Mouse (Mus musculus) erythroid progenitor cell, adult 5-6 weeks (primary cell): ENCODE data around the gene Sh3glb2. TPM values are rescaled to one million over a fixed set of nuclear protein-coding genes. Genes with fewer than 3 reads are reported as not detected.

Source experiments
- ATAC-seq: replicated peaks from 2 replicates; pipeline ENCODE4 v1.8.0; 2016; ENCODE audit warnings: moderate number of reproducible peaks, mild to moderate bottlenecking, moderate TSS enrichment, inconsistent platforms; ENCODE audit not compliant: poor library complexity, low FRiP score, severe bottlenecking
- total RNA-seq, 2 experiments: library from RNA; stranded (forward) in 1 of 2; stranded (reverse) in 1 of 2; fragments of 150-400 nt in 1 of 2; fragments of 186-747, 209-891 nt in 1 of 2; gene quantifications; 2 replicates each; pipeline versions ENCODE4 v1.2.3 to v1.2.4; 2015 to 2017; ENCODE audit warnings: low replicate concordance in 2 of 2

Sh3glb2 gene
- total RNA-seq, 2 experiments from 2014 or later = 5.4 to 8.4 TPM

- ATAC-seq = no peak
These were observed 13.0 kb downstream of the Sh3glb2 start for GRCm38 (mm10) chr2:30345971-30346676.

GRCm38 (mm10) chr2:30343601-30344137 lies 15.5 kb downstream of the Sh3glb2 start:
- ATAC-seq = no peak

GRCm38 (mm10) chr2:30342544-30342943 lies 16.6 kb downstream of the Sh3glb2 start:
- no peak for ATAC-seq

- ATAC-seq = no peak
These were observed 17.1 kb downstream of the Sh3glb2 start for GRCm38 (mm10) chr2:30342061-30342460.

GRCm38 (mm10) chr2:30337179-30337578 lies 22.0 kb downstream of the Sh3glb2 start:
- no peak for ATAC-seq

GRCm38 (mm10) chr2:30336174-30336915 lies 22.8 kb downstream of the Sh3glb2 start:
- no peak for ATAC-seq

GRCm38 (mm10) chr2:30335324-30335723 lies 23.8 kb downstream of the Sh3glb2 start:
- ATAC-seq = no peak

GRCm38 (mm10) chr2:30328791-30329190 lies 30.3 kb downstream of the Sh3glb2 start:
- ATAC-seq = no peak

GRCm38 (mm10) chr2:30327276-30327675 lies 31.9 kb downstream of the Sh3glb2 start:
- no peak for ATAC-seq

GRCm38 (mm10) chr2:30325296-30325695 lies 33.8 kb downstream of the Sh3glb2 start:
- ATAC-seq = no peak

GRCm38 (mm10) chr2:30323111-30323510 lies 36.0 kb downstream of the Sh3glb2 start:
- ATAC-seq = no peak

- no peak for ATAC-seq
These were observed 39.9 kb downstream of the Sh3glb2 start for GRCm38 (mm10) chr2:30319260-30319659.

- ATAC-seq = no peak
These were observed 42.2 kb downstream of the Sh3glb2 start for GRCm38 (mm10) chr2:30316955-30317354.

- peak; percentile 56 for ATAC-seq
These were observed 43.0 kb downstream of the Sh3glb2 start for GRCm38 (mm10) chr2:30316136-30316535.

GRCm38 (mm10) chr2:30311481-30311880 lies 47.7 kb downstream of the Sh3glb2 start:
- no peak for ATAC-seq

- ATAC-seq = peak; percentile 89
These were observed 49.8 kb downstream of the Sh3glb2 start for GRCm38 (mm10) chr2:30309351-30309750.

GRCm38 (mm10) chr2:30306087-30306486 lies 53.0 kb downstream of the Sh3glb2 start:
- ATAC-seq = no peak

GRCm38 (mm10) chr2:30299966-30300365 lies 59.2 kb downstream of the Sh3glb2 start:
- no peak for ATAC-seq

GRCm38 (mm10) chr2:30299525-30299924 lies 59.6 kb downstream of the Sh3glb2 start:
- no peak for ATAC-seq
